Mouse (Mus musculus) right cerebral cortex, postnatal 4 days (tissue): ENCODE data around the gene Uqcc1.
"Not testable (repeated sequence)": the region's sequence is repeated elsewhere in the genome, so short reads cannot be mapped to it uniquely, and the experiment has no call there.

Source experiments
- DNase-seq: peaks from one replicate; pipeline ENCODE4 v3.0.0-alpha.2; 2022

The Uqcc1 gene

GRCm38 (mm10) chr2:155928711-155929345 lies 1.3 kb downstream of the Uqcc1 start:
- DNase-seq: no peak

DNA sequence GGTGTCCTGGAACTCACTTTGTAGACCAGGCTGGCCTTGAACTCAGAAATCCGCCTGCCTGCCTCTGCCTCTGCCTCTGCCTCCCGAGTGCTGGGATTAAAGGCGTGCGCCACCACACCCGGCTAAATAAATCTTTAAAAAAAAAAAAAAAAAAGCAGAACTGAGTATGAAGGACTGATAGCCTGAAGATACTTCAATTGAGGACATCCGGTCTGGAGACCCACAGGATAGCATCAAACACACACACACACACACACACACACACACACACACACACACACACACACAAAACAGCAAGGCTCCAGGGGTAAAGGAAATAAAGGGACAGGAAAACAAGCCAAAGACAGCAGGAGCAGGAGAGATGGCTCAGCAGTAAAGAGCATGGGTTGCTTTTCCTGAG lies 4.9 kb downstream of the Uqcc1 start:
- not testable (repeated sequence) for DNase-seq

DNA sequence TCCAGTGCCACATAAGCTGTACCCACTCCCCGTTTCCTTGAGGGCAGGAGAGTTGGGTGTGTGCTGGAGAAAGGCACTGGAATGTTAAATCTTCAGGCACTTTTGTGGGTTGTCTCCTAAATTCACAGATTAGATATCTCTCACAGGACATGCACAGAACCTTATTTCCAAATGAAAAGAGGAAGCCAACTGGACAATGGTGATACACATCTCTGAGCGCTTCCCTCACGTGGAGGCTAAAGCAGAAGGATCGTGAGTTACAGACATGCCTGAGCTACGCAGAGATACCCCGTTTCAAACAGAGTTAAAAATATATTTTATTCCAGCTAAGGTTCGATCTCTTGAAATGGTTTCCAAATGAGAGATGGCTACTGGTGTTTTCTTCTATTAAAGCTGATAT lies 7.0 kb downstream of the Uqcc1 start:
- DNase-seq: no peak

GRCm38 (mm10) chr2:155914684-155915083 lies 15.4 kb downstream of the Uqcc1 start:
- no peak for DNase-seq

DNA sequence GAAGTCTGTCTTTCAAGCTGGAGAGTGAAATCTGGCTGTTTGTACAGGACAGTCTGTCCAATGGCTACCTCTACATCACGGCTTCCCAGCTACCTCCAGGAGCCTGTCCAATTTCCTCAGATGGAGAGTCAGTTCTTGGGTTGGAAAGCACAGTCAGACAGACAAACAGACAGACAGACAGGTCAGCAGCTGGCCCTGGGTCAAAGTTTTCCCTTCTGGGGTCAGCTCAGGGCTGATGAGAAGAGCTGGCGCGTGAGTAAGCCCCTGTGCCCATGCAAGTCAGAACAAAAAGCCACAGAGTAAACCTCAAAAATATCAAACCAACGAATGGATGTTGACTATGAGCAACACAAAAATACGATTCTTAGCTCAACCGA lies 26.5 kb downstream of the Uqcc1 start:
- DNase-seq: no peak

DNA sequence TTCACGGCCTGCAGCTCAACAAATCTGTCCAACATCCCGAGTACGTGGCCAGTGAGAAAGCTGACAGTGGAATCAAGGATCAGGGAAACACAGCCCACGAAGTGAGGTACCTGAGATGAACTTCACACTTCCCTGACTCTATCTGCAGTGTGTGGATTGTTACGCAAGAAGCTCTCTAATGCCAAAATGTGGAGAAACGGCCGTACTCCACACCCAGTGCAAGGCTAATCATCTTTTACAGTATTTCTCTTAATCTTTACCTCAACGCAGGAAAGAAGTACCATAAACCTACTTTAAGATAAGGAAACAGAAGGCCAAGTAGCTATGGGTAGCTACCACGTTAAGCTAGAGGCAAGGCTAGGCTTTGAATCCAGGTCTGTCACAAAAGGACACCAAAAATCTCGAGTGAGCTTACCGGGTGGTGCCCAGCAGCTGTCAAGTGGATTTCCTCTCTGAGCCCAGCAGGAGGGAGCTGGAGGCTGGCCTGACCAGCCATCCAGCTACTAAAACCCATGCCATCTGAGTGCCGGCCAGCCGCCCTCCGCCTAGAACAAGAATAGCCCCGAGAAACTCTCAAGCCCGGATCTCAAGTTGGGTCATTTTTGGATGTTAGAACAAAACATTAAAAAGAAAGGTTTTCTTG lies 27.0 kb downstream of the Uqcc1 start:
- DNase-seq: no peak

DNA sequence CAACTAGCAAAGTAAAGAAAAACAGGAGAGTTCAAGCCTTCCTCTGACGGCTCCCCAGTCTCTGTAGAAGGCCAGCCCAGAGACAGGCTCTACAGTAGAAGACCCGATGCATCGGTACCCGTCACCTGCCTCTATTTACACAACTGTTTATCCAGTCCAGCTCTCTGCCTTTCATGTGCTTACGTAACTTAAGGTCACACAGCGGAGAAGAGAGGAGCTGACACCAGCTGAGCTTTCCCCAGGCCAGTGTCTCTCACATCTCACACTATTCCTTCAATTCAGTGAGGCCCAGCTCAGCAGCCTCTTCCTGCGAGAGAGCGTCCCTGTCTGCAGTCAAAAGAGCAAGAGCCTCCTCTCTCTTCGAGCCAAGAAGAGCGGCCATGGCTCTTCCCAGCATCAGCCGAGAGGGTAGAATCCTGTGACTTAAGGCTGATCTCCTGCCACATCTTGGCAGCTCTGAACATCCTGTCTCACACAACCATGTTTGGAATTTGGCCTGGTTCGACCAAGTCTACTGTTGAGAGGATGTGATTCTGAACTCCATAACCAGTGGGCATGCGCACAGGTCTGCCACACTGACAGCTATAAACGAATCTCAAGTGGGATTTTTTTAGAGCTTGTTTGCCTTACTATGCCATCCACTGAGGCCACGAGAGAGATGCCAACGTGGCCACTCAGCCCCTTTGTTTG lies 34.9 kb downstream of the Uqcc1 start:
- DNase-seq: no peak

DNA sequence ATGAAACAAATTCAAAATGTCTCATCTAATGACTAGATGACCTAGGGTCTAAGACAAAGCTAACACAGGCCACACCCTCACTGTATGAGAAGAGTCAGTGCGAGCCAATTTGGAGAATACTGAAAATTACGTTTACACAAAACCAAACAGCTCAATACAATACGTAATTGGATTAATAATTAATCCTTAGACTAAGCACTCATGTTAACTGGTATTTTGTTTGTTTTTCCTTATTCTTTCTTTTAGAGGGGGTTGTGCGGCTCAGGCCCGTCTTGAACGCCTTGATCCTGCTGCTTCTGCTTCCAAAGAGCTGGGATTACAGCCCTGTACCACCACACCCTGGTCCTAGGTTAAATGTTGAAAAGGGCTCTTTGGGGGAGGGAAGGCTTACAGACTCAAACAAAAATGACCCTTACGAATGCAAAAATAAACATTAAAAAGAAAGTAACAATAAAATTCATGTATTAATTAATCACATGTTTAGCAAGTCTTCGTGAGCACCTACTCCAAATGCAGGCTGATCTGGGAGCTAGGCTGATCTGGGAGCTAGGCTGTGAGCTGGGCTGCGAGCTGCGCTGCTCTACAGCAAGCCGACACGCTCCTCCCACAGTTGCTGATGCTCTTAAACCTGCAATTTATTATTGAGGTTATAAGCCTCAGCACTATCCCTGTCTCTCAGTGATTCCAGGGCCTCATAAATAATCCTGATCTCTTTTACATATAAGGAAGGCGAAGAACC lies 35.6 kb downstream of the Uqcc1 start:
- DNase-seq: no peak

DNA sequence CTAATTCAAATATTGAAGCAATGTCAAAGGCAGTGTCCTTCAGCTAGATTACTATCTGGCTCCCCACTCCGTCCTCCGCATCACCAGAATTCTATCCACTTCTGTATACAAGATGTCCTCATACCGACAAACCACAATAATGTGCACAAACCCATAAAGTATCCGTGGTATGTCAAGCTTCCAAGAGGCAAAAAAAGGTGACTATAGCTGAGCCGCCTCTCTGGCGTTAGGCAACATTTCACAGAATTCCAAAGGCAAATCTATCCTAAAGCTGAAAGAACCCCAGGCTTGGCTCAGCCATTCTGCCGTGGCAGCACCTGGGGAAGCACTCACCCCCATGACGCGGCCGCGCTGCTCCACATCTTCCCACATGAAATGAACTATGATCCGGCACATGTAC lies 43.3 kb downstream of the Uqcc1 start:
- no peak for DNase-seq

DNA sequence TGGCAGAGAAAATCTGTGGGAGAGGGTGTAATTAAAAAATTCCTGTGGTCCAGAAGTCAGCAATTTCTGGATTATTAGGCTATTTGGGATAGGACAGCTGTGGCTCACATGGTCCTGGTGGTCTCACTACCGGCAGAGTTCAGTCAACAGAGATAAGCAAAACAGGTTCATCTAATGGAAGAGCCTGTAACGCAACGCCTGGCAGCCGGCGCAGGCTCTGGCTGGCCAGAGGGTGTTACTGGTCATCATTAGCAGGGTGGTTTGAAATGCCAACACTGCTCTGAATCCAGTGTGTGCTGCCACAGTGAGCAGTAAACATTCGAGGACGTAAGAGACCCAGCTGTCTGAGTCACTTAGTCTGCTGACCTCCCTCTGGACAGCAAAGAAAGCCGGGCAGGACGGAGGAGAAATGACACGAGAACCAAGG lies 44.8 kb downstream of the Uqcc1 start:
- DNase-seq: no peak

GRCm38 (mm10) chr2:155882087-155882486 lies 48.0 kb downstream of the Uqcc1 start:
- DNase-seq: no peak

GRCm38 (mm10) chr2:155878964-155879876 lies 50.9 kb downstream of the Uqcc1 start:
- DNase-seq: no peak

- DNase-seq: no peak
Observed at GRCm38 (mm10) chr2:155873636-155874035, 56.5 kb downstream of the Uqcc1 start.

GRCm38 (mm10) chr2:155872930-155873507 lies 57.1 kb downstream of the Uqcc1 start:
- DNase-seq: no peak

- no peak for DNase-seq
Observed at GRCm38 (mm10) chr2:155872486-155872885, 57.6 kb downstream of the Uqcc1 start.

DNA sequence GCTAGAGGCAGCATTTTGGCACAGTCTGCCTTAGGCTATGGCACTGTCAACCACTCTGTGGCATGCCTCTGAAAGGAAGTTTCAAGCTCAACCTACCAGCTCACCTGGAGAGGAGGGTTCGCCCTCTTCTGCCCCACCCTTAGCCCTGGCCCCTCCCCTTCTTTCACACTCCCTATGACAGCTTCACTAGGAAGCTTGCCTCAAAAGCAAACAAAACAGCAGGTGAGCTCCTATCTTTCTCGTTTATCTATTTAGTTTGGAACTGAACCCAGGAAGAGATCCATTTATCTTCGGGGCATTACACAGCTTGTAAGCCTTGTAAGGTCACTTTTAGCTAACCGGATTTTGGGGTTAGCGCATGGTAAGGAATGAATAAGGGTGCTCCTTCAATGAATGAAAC lies 60.3 kb downstream of the Uqcc1 start:
- no peak for DNase-seq

DNA sequence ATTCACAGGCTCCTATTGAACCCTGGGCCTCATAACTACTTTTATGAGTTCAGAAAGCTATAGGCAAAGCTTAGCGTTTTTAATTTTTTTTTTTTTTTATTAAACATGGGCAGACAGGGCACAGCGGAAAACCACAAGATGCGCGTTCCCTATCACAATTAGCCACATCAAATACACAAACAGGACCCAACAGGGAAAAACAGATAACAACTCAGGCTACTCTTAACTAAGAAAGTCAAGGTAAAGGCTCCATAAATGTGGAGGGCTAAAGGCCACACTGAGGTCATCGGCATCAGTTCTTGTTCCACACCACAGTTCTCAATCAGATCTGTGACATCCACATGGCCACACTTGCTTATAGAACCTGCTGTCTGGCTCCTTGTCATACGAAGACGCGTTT lies 61.8 kb downstream of the Uqcc1 start:
- no peak for DNase-seq

DNA sequence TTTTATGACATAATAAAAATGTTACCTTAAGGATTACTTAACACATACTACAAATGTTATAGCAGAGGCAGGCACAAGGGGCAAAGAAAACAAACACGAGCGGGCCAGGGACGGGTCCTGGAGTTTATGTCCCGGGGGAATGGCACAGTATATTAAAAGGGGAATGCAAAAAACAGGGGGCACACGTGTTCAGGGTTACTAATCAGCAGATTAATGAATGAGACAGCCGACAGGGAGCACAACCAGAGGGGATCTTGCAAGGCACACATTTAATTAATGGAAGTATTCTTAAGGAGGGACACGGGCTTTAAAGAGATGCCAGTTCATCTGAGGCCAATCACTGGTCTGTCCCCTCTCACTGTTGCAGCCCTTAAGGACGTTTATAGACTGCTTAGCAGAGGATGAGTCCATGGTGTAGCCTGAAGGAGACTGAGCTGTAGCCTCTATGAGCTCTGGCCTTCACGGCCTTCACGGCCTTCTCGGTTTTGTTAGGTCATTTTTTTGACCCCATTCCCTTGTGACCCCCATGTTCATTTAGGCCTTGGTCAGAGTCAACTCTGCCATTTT lies 66.7 kb downstream of the Uqcc1 start:
- DNase-seq: no peak

DNA sequence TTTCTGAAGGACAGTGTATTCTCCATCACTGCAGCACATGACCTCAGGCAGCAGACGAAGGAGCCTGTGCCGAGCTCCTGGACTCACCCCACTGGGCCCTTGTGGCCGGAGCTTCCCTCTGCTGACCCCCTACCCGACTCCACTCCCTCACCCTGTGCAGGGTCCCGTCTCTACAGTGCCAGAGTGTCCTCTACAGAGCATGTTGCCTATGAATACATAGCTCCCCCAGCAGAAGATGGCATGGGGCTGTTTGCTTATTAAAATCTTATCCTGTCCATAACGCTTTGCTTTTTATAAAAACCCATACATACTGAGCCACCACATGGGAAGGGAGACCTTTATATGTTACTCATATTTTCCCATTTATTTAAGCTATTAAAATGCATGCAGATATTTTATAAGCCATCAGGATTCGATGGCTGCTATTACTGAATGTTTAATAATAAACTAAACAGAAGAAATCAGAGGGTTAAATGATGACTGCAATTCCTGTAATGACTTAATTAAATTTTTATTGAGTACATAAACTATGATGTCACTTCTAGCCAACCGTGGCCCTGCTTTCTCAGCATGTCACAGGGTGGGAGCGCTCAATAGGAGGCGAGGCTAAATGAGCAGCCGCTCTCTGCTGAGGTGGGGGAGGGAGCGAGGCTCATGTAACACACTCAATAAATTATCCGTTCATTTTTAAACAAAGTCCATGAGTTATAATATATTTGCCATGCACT lies 67.4 kb downstream of the Uqcc1 start:
- DNase-seq: peak; percentile 25

DNA sequence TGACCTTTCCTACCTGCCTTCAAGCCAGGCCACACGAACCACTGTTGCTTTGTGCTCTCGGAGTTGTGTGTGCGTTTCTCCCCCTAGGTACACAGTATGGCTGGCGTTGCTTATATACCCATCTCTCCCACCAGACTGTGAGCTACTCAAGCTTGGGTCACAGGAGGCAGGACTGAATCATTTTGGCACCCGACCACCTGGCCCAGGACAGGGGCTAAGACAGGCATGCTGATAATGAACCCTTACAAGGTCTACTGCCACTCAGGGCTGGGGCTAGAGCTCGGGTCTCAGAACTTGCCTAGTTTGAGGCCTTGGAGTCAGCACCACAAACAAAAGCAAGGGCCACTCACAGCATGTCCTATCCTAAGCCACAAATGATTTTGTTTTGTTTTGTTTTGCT lies 68.5 kb downstream of the Uqcc1 start:
- no peak for DNase-seq

DNA sequence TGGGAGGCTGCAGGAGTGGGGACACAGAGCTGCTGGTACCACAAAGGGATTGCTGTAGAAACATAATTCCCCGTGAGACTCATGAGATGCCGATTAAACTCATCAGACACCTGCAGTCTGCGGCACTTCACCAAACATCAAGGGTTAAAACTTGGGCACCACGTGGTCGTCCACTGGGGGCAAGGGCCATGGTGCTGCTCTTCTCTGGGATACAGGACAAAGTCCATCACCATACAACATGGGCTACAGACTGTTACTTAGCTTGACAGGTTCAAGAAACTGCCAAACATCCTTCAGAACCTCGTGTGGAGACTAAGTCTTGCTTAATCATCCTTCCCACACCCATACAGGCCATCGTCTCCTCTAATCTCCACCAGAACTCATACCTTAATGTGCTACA lies 70.0 kb downstream of the Uqcc1 start:
- DNase-seq: no peak
